8 mouse cellular contexts compared by ENCODE assay signal in the genomic region with DNA sequence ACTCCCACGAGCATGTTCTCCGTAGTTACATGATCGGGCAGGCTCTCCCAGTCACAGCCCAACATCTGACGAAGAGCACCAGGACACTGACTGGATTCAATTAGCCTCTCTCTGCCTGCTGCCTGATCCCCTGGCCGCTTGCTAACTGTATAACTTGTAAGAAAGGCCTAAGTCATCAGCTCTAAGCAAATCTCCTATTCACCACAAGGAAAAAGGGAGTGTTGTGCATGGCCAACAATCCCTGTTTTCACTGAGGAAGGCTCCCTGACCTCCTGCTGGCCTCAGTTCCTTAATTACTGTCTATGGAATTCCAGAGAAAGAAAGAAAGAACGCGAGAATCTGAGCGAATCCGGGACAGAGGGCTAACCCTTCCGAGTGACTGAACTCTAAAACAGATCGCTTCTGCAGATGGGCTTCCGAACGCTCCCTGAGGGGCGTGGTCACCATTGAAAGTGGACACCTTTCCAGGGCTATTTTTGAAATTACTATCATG.
DNase-seq lines count a peak whose midpoint lies in the region; ATAC-seq and TF ChIP-seq lines count a peak whose summit lies in the region.

No protein-coding gene starts in this region.

- peak overlapping the region; percentile 61; the same call in 1 of the 2 replicates for H3K27ac ChIP-seq in lung, embryonic 14.5 days (ENCODE audit: low read depth)
- H3K27ac ChIP-seq in embryonic fibroblast, embryonic 13.5 days (ENCODE audit: insufficient read depth, low read length): peak overlapping the region; percentile 84
- H3K27ac ChIP-seq in heart, postnatal 0 days (ENCODE audit: low read depth): peak overlapping the region; percentile 62
- peak overlapping the region; percentile 69 for H3K27ac ChIP-seq in limb, embryonic 13.5 days

- peak overlapping the region; percentile 46 for H3K4me2 ChIP-seq in lung, embryonic 14.5 days
- peak overlapping the region; percentile 63 for H3K4me2 ChIP-seq in heart, postnatal 0 days (ENCODE audit: low read depth, low read length)
- H3K4me2 ChIP-seq in limb, embryonic 13.5 days (replicated peaks): peak overlapping the region; percentile 59

- H3K4me1 ChIP-seq in lung, embryonic 14.5 days (ENCODE audit: insufficient read depth): peaks cover 18% of the 10 kb centered on the region
- peaks cover 19% of the 10 kb centered on the region for H3K4me1 ChIP-seq in embryonic fibroblast, embryonic 13.5 days (ENCODE audit: control insufficient read depth, insufficient read depth, low read length)
- H3K4me1 ChIP-seq in heart, postnatal 0 days (ENCODE audit: control insufficient read depth, insufficient read depth): peaks cover 8% of the 10 kb centered on the region
- H3K4me1 ChIP-seq in limb, embryonic 13.5 days: peaks cover 62% of the 10 kb centered on the region

- TF ChIP-seq CTCF in lung, embryonic 14.5 days (IDR thresholded peaks at IDR 0.05; ENCODE audit: low read depth): no peak
- TF ChIP-seq CTCF in embryonic fibroblast, embryonic 13.5 days (IDR thresholded peaks at IDR 0.05; ENCODE audit: borderline replicate concordance, insufficient read depth, low read length): no peak
- TF ChIP-seq CTCF in heart, postnatal 0 days (IDR thresholded peaks at IDR 0.05; ENCODE audit: low read depth): no peak

- peak; percentile 76 for DNase-seq in lung, embryonic 14.5 days
- DNase-seq in lung, adult 18-20 months: no peak
- peak; percentile 67 for DNase-seq in heart, postnatal 0 days (ENCODE audit: low spot score)
- peak; percentile 89 for DNase-seq in retina, postnatal 1 day
- DNase-seq in frontal cortex, postnatal 25 days (ENCODE audit: low spot score in 2 of 2): no peak
- no peak for DNase-seq in spleen, adult 12 weeks (ENCODE audit: low spot score)

- 26% methylated on average over 14 of the region's 14 CpGs for WGBS in lung, embryonic 14.5 days
- 22% methylated on average over 14 of the region's 14 CpGs for WGBS in heart, postnatal 0 days
- 4% methylated on average over 14 of the region's 14 CpGs for WGBS in limb, embryonic 13.5 days

- H3K9me3 ChIP-seq in lung, embryonic 14.5 days (ENCODE audit: low read depth, low read length): no peaks in the 10 kb centered on the region
- no peaks in the 10 kb centered on the region for H3K9me3 ChIP-seq in heart, postnatal 0 days (replicated peaks; ENCODE audit: control insufficient read depth, low read length)
- H3K9me3 ChIP-seq in limb, embryonic 13.5 days: no peaks in the 10 kb centered on the region

- H3K36me3 ChIP-seq in lung, embryonic 14.5 days (ENCODE audit: insufficient read depth): no peaks in the 10 kb centered on the region
- no peaks in the 10 kb centered on the region for H3K36me3 ChIP-seq in heart, postnatal 0 days (replicated peaks; ENCODE audit: control insufficient read depth, insufficient read depth, low read length)
- H3K36me3 ChIP-seq in limb, embryonic 13.5 days: no peaks in the 10 kb centered on the region

- H3K27me3 ChIP-seq in lung, embryonic 14.5 days (ENCODE audit: insufficient read depth, low read length): no peaks in the 10 kb centered on the region
- no peaks in the 10 kb centered on the region for H3K27me3 ChIP-seq in heart, postnatal 0 days (ENCODE audit: control insufficient read depth, insufficient read depth, low read length)
- H3K27me3 ChIP-seq in limb, embryonic 13.5 days: no peaks in the 10 kb centered on the region

- TF ChIP-seq EP300 in heart, postnatal 0 days (IDR thresholded peaks at IDR 0.05; ENCODE audit: low read depth): no peak

- ATAC-seq in lung, embryonic 14.5 days (ENCODE audit: insufficient read depth): peak; percentile 39; the same call in 1 of the 2 replicates
- peak; percentile 64 for ATAC-seq in heart, postnatal 0 days (ENCODE audit: insufficient read depth, low read depth)
- peak; percentile 66 for ATAC-seq in limb, embryonic 13.5 days (ENCODE audit: low FRiP score, low read depth)

- peak; percentile 65 for TF ChIP-seq POLR2A in embryonic fibroblast, embryonic 13.5 days (IDR thresholded peaks at IDR 0.05; ENCODE audit: low read depth, low read length)

- peak overlapping the region; percentile 13; the same call in 1 of the 2 replicates for H3K9ac ChIP-seq in lung, embryonic 14.5 days
- H3K9ac ChIP-seq in heart, postnatal 0 days (replicated peaks; ENCODE audit: low read depth, low read length): peak overlapping the region; percentile 35
- peak overlapping the region; percentile 59 for H3K9ac ChIP-seq in limb, embryonic 13.5 days

- H3K4me3 ChIP-seq in lung, embryonic 14.5 days (ENCODE audit: low read depth, low read length): peak overlapping the region; percentile 1; the same call in 1 of the 2 replicates
- peak overlapping the region; percentile 29 for H3K4me3 ChIP-seq in embryonic fibroblast, embryonic 13.5 days (ENCODE audit: insufficient read depth, low read length)
- peak overlapping the region; percentile 36 for H3K4me3 ChIP-seq in heart, postnatal 0 days (ENCODE audit: low read depth, low read length)
- peak overlapping the region; percentile 35 for H3K4me3 ChIP-seq in limb, embryonic 13.5 days

Comparison
In these comparisons a context has a peak if more than half of its experiments do, and no peak if none do; other contexts are left out.
1. DNase-seq: peak in lung, embryonic 14.5 days (single experiment), heart, postnatal 0 days (single experiment) and retina, postnatal 1 day (single experiment); none in lung, adult 18-20 months (0 of 2), frontal cortex, postnatal 25 days (0 of 2) and spleen, adult 12 weeks (single experiment).
2. Peak in every context shown above with its lines, with median percentiles within 50 percentile points of each other: ATAC-seq, H3K27ac ChIP-seq, H3K4me2 ChIP-seq, H3K4me3 ChIP-seq and H3K9ac ChIP-seq.